10 mouse cellular contexts compared by ENCODE assay signal in genomic region chr4:10774557-10775215, GRCm38 (mm10).
DNase-seq lines count a peak whose midpoint lies in the region; ATAC-seq lines count a peak whose summit lies in the region.
"Had no signal": no experiment of that assay in that cellular context is flagged by ENCODE, and none has a peak within 500 bp of the region (broad histone marks: within the 10 kb centered on the region; RNA-seq: fewer than 3 reads in every experiment).

No protein-coding gene starts in this region.

- peak; percentile 63; the same call in 1 of the 2 replicates for ATAC-seq in heart, embryonic 11.5 days (replicated peaks; ENCODE audit: insufficient number of reproducible peaks, low FRiP score, low TSS enrichment)
- 0 out of 2 replicates have a peak, but pooled peaks have one; percentile 51 for ATAC-seq in midbrain, embryonic 14.5 days (ENCODE audit: low FRiP score, low TSS enrichment)
- ATAC-seq in midbrain, embryonic 15.5 days (replicated peaks) = no peak

- intact Hi-C loops in heart, postnatal 25 days (cut with DNase I) = no loop called here

- no peak overlapping the region for H3K4me3 ChIP-seq in heart, embryonic 11.5 days (ENCODE audit: low read depth, low read length)
- H3K4me3 ChIP-seq in midbrain, embryonic 14.5 days (replicated peaks; ENCODE audit: low read depth, low read length) = no peak overlapping the region
- no peak overlapping the region for H3K4me3 ChIP-seq in midbrain, embryonic 15.5 days
- H3K4me3 ChIP-seq: hindbrain, embryonic 15.5 days; liver, embryonic 13.5 days had no signal

- H3K36me3 ChIP-seq in heart, embryonic 11.5 days (ENCODE audit: control insufficient read depth, insufficient read depth, low read length) = no peaks in the 10 kb centered on the region
- H3K36me3 ChIP-seq in midbrain, embryonic 14.5 days (ENCODE audit: control insufficient read depth, insufficient read depth, low read length) = no peaks in the 10 kb centered on the region
- no peaks in the 10 kb centered on the region for H3K36me3 ChIP-seq in midbrain, embryonic 15.5 days (replicated peaks)
- H3K36me3 ChIP-seq: hindbrain, embryonic 15.5 days; liver, embryonic 13.5 days had no signal

- H3K4me1 ChIP-seq in heart, embryonic 11.5 days (ENCODE audit: control insufficient read depth, insufficient read depth, low read length) = no peaks in the 10 kb centered on the region; the same call in 1 of the 2 replicates
- no peaks in the 10 kb centered on the region for H3K4me1 ChIP-seq in midbrain, embryonic 14.5 days (ENCODE audit: control insufficient read depth, insufficient read depth, low read length)
- no peaks in the 10 kb centered on the region for H3K4me1 ChIP-seq in midbrain, embryonic 15.5 days
- H3K4me1 ChIP-seq: hindbrain, embryonic 15.5 days; liver, embryonic 13.5 days had no signal

- H3K4me2 ChIP-seq in heart, embryonic 11.5 days = no peak overlapping the region
- H3K4me2 ChIP-seq in midbrain, embryonic 14.5 days (ENCODE audit: low read length) = no peak overlapping the region
- H3K4me2 ChIP-seq in midbrain, embryonic 15.5 days = no peak overlapping the region
- H3K4me2 ChIP-seq: hindbrain, embryonic 15.5 days; liver, embryonic 13.5 days had no signal

- 17% methylated on average over 3 of the region's 3 CpGs for WGBS in heart, embryonic 11.5 days (ENCODE audit: insufficient replicate concordance)
- WGBS in midbrain, embryonic 14.5 days = 43% methylated on average over 3 of the region's 3 CpGs
- WGBS in midbrain, embryonic 15.5 days = 47% methylated on average over 3 of the region's 3 CpGs

- no peak overlapping the region for H3K9ac ChIP-seq in heart, embryonic 11.5 days (ENCODE audit: low read depth, low read length)
- no peak overlapping the region for H3K9ac ChIP-seq in midbrain, embryonic 14.5 days (replicated peaks; ENCODE audit: low read length)
- H3K9ac ChIP-seq in midbrain, embryonic 15.5 days = no peak overlapping the region
- H3K9ac ChIP-seq: hindbrain, embryonic 15.5 days; liver, embryonic 13.5 days had no signal

- H3K27ac ChIP-seq in heart, embryonic 11.5 days (ENCODE audit: low read depth, low read length) = 0 out of 2 replicates have a peak overlapping the region, but pooled peaks have one; percentile 13
- H3K27ac ChIP-seq in midbrain, embryonic 14.5 days (replicated peaks; ENCODE audit: low read depth, low read length) = no peak overlapping the region
- no peak overlapping the region for H3K27ac ChIP-seq in midbrain, embryonic 15.5 days
- H3K27ac ChIP-seq: hindbrain, embryonic 15.5 days; liver, embryonic 13.5 days had no signal

- no peaks in the 10 kb centered on the region for H3K27me3 ChIP-seq in heart, embryonic 11.5 days (ENCODE audit: control insufficient read depth, insufficient read depth, low read length)
- no peaks in the 10 kb centered on the region for H3K27me3 ChIP-seq in midbrain, embryonic 14.5 days (ENCODE audit: control insufficient read depth, insufficient read depth, low read length)
- no peaks in the 10 kb centered on the region for H3K27me3 ChIP-seq in midbrain, embryonic 15.5 days (replicated peaks)
- H3K27me3 ChIP-seq: hindbrain, embryonic 15.5 days; liver, embryonic 13.5 days had no signal

- DNase-seq in heart, postnatal 25 days (ENCODE audit: low spot score) = no peak
- DNase-seq in midbrain, embryonic 14.5 days = peak; percentile 50
- DNase-seq in gastrocnemius, postnatal 10 days = peak; percentile 37
- DNase-seq in skeletal muscle tissue, adult 2 months (ENCODE audit: low read depth, low spot score) = peak; percentile 12
- DNase-seq in frontal cortex, postnatal 10 days (ENCODE audit: low spot score in 2 of 2) = no peak
- no peak for DNase-seq in layer of hippocampus, adult 9-10 months (ENCODE audit: low spot score)
- DNase-seq: liver, embryonic 13.5 days had no signal

- H3K9me3 ChIP-seq in heart, embryonic 11.5 days (replicated peaks; ENCODE audit: control insufficient read depth, low read length) = no peaks in the 10 kb centered on the region
- H3K9me3 ChIP-seq in midbrain, embryonic 14.5 days (ENCODE audit: control insufficient read depth, low read length) = no peaks in the 10 kb centered on the region
- H3K9me3 ChIP-seq in midbrain, embryonic 15.5 days = no peaks in the 10 kb centered on the region
- H3K9me3 ChIP-seq: hindbrain, embryonic 15.5 days; liver, embryonic 13.5 days had no signal

Comparison
In these comparisons a context has a peak if more than half of its experiments do, and no peak if none do; other contexts are left out.
1. DNase-seq: peak in midbrain, embryonic 14.5 days (single experiment), gastrocnemius, postnatal 10 days (single experiment) and skeletal muscle tissue, adult 2 months (single experiment); none in heart, postnatal 25 days (single experiment), frontal cortex, postnatal 10 days (0 of 2) and layer of hippocampus, adult 9-10 months (single experiment).